Mouse (Mus musculus): ENCODE measurements around the gene Tlcd2.

DNA sequence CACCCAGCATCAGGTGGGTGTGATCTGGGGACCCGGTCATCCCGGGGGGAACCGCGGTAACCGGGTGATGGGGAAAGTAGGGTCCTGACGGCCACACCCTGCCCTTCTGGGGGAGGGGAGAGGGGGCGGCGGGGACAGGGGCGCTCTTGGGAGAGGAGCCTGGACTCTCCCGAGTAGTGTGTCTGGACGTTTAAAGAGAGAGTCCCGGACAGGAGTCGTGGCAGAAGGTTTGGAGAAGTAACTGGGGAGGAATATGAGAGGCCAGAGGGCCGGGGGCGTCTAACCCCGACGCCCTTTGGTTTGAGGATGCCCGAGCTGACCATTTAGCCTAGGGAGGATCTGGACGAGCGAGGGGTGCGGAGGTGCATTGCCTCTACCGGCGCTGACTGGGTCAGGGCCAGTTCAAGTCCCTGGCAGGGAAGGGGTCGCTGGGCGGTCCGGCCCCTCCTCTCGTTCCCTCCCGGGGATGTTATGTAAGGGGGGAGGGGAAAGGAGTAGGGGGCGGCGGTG is 283 bp downstream of the Tlcd2 start:
- TF ChIP-seq CTCF (IDR thresholded peaks at IDR 0.05; ENCODE audit: control insufficient read depth, insufficient read depth, low read length): no peak
- TF ChIP-seq POLR2A (IDR thresholded peaks at IDR 0.05; ENCODE audit: borderline replicate concordance, control insufficient read depth, low read depth, low read length): no peak
